Mouse (Mus musculus) hindbrain, embryonic 11.5 days (tissue): Measurements from ENCODE around the gene Rps6ka2. TPM values are rescaled to one million over a fixed set of nuclear protein-coding genes. Genes with fewer than 3 reads are reported as not detected.
"Not testable (repeated sequence)": the region's sequence is repeated elsewhere in the genome, so short reads cannot be mapped to it uniquely, and the experiment has no call there.

Experiments used
- ATAC-seq: fragments of 200-750 bp; cut with Nextera tagmentation; 2 replicates; pipeline ENCODE4 v1.8.0; 2017; ENCODE audit warnings: mild to moderate bottlenecking, moderate TSS enrichment, moderate library complexity; ENCODE audit not compliant: low FRiP score
- DNase-seq: peaks from one replicate; pipeline ENCODE4 v3.0.0-alpha.2; 2015; ENCODE audit warnings: low spot score
- H3K27ac ChIP-seq: fragments of 300-500 bp; sonication (generic); 2 replicates; pipeline ENCODE4 v1.5.1; 2014; ENCODE audit warnings: mild to moderate bottlenecking, low read depth, low read length
- H3K27me3 ChIP-seq: fragments of 300-500 bp; sonication (generic); 2 replicates; pipeline ENCODE4 v1.6.1; 2014; ENCODE audit warnings: mild to moderate bottlenecking, low read length, moderate library complexity, mixed read lengths; ENCODE audit not compliant: control insufficient read depth, insufficient read depth
- H3K36me3 ChIP-seq: fragments of 300-500 bp; sonication (generic); 2 replicates; pipeline ENCODE4 v1.6.1; 2014; ENCODE audit warnings: mild to moderate bottlenecking, low read length, moderate library complexity, mixed read lengths; ENCODE audit not compliant: control insufficient read depth, insufficient read depth
- H3K4me1 ChIP-seq: fragments of 300-500 bp; sonication (generic); replicated peaks from 2 replicates; pipeline ENCODE4 v1.6.1; 2014; ENCODE audit warnings: low read length, mixed read lengths; ENCODE audit not compliant: control insufficient read depth, insufficient read depth
- H3K4me2 ChIP-seq: fragments of 300-500 bp; sonication (generic); replicated peaks from 2 replicates; pipeline ENCODE4 v1.6.1; 2014; ENCODE audit warnings: mild to moderate bottlenecking, low read depth, low read length
- H3K4me3 ChIP-seq: fragments of 300-500 bp; sonication (generic); 2 replicates; pipeline ENCODE4 v1.5.1; 2014; ENCODE audit warnings: low read depth, low read length
- H3K9ac ChIP-seq: fragments of 300-500 bp; sonication (generic); 2 replicates; pipeline ENCODE4 v1.6.1; 2014; ENCODE audit warnings: low read depth, low read length
- H3K9me3 ChIP-seq: fragments of 300-500 bp; sonication (generic); 2 replicates; pipeline ENCODE4 v1.6.1; 2016; ENCODE audit warnings: low read length; ENCODE audit not compliant: control insufficient read depth
- WGBS: fragments of 180-500 bp; shearing (Covaris S2); extraction: QIAGEN DNeasy Blood & Tissue Kit; methylation state at CpG from one replicate; pipeline ENCODE4 v1.1.7; 2014; 5-methylcytosine and 5-hydroxymethylcytosine counted together
- polyA plus RNA-seq: library from polyadenylated mRNA; unstranded; fragments of >200 nt; fragmentation: Nextera tagmentation; extraction: Ambion mirVana; gene quantifications from 2 replicates; pipeline ENCODE4 v1.2.1, GENCODE M21; 2014

Rps6ka2 gene
- polyA plus RNA-seq, 1 experiment from 2014 or later: 22.5 TPM

- DNase-seq: no peak
- Histone ChIP-seq H3K36me3 (no peaks in the 10 kb centered on the region; the same call in 1 of the 2 replicates), H3K9ac (no peak overlapping the region), H3K4me1 (no peaks in the 10 kb centered on the region), H3K27ac (no peak overlapping the region), H3K4me3 (no peak overlapping the region), H3K4me2 (no peak overlapping the region), H3K27me3 (no peaks in the 10 kb centered on the region), H3K9me3 (no peaks in the 10 kb centered on the region)
- no peak for ATAC-seq
- 65% methylated on average over 9 of the region's 9 CpGs for WGBS
These were observed 12.3 kb downstream of the Rps6ka2 start for GRCm38 (mm10) chr17:7182187-7182586.

DNA sequence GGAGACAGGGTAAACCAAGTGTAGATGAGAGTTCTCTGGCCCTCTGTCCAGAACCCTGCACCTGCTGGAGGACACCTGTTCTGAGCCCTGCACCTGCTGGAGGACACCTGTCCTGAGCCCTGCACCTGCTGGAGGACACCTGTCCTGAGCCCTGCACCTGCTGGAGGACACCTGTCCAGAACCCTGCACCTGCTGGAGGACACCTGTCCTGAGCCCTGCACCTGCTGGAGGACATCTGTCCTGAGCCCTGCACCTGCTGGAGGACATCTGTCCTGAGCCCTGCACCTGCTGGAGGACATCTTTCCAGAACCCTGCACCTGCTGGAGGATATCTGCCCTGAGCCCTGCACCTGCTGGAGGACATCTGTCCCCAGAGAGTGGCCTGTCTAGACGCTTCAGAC is 17.1 kb downstream of the Rps6ka2 start:
- not testable (repeated sequence) for H3K27me3 ChIP-seq, H3K4me1 ChIP-seq, DNase-seq, H3K4me3 ChIP-seq, ATAC-seq, H3K4me2 ChIP-seq, H3K36me3 ChIP-seq, H3K9me3 ChIP-seq, H3K9ac ChIP-seq, H3K27ac ChIP-seq
- WGBS: 82% methylated on average over 1 of the region's 1 CpGs

DNA sequence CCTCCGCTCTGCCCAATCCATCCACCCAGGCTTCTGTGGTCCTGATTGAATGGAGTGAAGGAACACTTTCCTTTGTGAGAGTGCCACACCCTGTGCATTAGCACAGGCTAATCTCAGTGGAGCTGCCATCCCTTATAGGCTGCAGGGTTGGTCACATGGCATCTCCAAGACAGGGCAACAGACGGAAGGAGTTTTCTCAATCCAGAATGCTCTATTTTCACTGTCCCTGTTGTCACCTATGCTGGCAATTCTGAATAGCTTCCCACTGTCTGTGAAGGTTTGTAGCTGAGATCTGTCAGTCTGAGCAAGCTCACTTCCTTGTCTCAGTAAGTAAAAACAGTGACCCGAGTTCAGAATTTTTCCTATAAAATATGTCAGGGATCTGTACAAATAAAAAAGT is 19.5 kb downstream of the Rps6ka2 start:
- Histone ChIP-seq H3K4me3 (no peak overlapping the region), H3K36me3 (no peaks in the 10 kb centered on the region; the same call in 1 of the 2 replicates), H3K4me2 (no peak overlapping the region), H3K9ac (no peak overlapping the region), H3K27ac (no peak overlapping the region), H3K27me3 (no peaks in the 10 kb centered on the region), H3K9me3 (no peaks in the 10 kb centered on the region), H3K4me1 (no peaks in the 10 kb centered on the region)
- no peak for ATAC-seq
- DNase-seq: no peak
- WGBS: 92% methylated on average over 3 of the region's 3 CpGs

GRCm38 (mm10) chr17:7189975-7190374 is 20.1 kb downstream of the Rps6ka2 start:
- ATAC-seq: no peak
- H3K27ac ChIP-seq: no peak overlapping the region
- no peak overlapping the region for H3K4me3 ChIP-seq
- H3K9me3 ChIP-seq: no peaks in the 10 kb centered on the region
- no peaks in the 10 kb centered on the region for H3K27me3 ChIP-seq
- no peak for DNase-seq
- no peak overlapping the region for H3K4me2 ChIP-seq
- no peaks in the 10 kb centered on the region; the same call in 1 of the 2 replicates for H3K36me3 ChIP-seq
- no peak overlapping the region for H3K9ac ChIP-seq
- 89% methylated on average over 10 of the region's 10 CpGs for WGBS
- no peaks in the 10 kb centered on the region for H3K4me1 ChIP-seq

DNA sequence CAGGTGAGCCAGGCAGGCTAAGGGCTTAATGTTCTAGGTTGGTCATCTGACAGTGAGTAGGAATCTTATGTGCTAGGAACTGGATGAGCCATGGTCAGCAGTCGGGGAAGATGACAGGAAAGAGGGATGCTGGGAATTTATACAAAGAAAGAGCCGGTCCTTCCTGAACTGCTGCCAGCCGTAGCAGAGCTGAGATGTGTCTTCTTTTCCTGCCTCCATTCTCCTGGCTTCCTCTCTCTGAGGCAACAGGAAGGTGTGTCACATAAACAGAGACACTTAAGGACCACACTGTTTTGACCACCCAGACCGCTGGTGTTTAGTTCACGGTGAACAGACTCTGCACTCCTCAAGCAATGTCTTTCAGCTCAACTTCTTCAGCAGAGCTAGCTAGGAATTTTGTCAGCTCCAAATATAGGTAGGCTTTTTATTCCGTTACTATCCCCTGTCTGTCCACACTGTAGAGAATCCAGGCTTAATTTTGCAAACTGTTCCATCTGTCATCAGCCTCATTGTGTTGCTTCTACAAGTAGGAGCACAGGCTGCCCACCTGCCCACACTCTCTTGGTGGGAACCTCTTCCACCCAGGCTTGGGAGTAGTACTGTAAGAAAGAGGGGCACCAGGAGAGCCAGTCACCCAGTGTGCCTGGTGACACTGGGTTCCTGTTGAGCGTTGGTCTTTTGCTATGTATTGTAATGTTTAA is 24.4 kb downstream of the Rps6ka2 start:
- no peak for DNase-seq
- Histone ChIP-seq H3K4me3 (no peak overlapping the region), H3K27me3 (no peaks in the 10 kb centered on the region), H3K4me1 (no peaks in the 10 kb centered on the region), H3K9me3 (no peaks in the 10 kb centered on the region), H3K36me3 (no peaks in the 10 kb centered on the region), H3K27ac (no peak overlapping the region), H3K9ac (no peak overlapping the region), H3K4me2 (no peak overlapping the region)
- 87% methylated on average over 7 of the region's 7 CpGs for WGBS
- ATAC-seq: no peak

- H3K9ac ChIP-seq: no peak overlapping the region
- 74% methylated on average over 9 of the region's 9 CpGs for WGBS
- no peaks in the 10 kb centered on the region for H3K4me1 ChIP-seq
- no peak overlapping the region for H3K4me3 ChIP-seq
- H3K27ac ChIP-seq: no peak overlapping the region; the same call in 1 of the 2 replicates
- no peak overlapping the region for H3K4me2 ChIP-seq
- no peaks in the 10 kb centered on the region for H3K36me3 ChIP-seq
- H3K9me3 ChIP-seq: no peaks in the 10 kb centered on the region
- H3K27me3 ChIP-seq: no peaks in the 10 kb centered on the region
- DNase-seq (no peak), ATAC-seq (no peak)
These were observed 27.4 kb downstream of the Rps6ka2 start for GRCm38 (mm10) chr17:7197121-7197925.

DNA sequence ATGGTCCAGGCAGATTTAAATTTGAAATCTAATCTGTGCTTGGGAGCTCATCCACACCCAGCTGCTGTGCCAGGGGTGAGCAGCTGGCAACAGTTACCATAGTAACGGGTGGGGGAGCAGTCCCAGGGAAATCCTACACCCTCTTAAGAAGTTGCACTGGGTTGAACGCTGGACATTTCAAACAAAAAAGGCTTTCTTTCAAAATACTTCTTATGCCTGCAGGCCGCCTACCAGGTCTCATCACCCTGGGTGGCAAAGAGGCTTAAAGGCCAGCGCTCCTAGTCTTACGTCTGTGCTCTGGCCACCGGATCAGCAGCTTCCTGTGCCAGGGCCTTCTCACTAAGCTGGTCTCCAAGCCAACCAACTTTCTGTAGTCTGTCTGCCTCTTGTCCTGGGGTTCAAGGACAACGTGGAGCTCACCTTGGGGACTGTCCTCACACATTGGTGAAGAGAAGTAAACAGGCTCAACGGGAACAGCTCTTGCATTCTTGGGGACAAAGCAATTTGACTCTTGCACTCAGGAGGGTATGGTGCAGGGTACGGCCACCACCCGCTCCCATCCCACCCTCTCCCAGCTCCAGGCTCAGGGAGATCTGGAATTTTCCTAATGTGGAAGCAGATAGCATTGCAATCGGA is 35.0 kb downstream of the Rps6ka2 start:
- 44% methylated on average over 11 of the region's 11 CpGs for WGBS
- Histone ChIP-seq H3K36me3 (no peaks in the 10 kb centered on the region), H3K9ac (no peak overlapping the region), H3K27ac (no peak overlapping the region), H3K9me3 (no peaks in the 10 kb centered on the region), H3K27me3 (no peaks in the 10 kb centered on the region), H3K4me3 (no peak overlapping the region), H3K4me1 (no peaks in the 10 kb centered on the region), H3K4me2 (no peak overlapping the region; the same call in 1 of the 2 replicates)
- DNase-seq (peak; percentile 56), ATAC-seq (no peak)

DNA sequence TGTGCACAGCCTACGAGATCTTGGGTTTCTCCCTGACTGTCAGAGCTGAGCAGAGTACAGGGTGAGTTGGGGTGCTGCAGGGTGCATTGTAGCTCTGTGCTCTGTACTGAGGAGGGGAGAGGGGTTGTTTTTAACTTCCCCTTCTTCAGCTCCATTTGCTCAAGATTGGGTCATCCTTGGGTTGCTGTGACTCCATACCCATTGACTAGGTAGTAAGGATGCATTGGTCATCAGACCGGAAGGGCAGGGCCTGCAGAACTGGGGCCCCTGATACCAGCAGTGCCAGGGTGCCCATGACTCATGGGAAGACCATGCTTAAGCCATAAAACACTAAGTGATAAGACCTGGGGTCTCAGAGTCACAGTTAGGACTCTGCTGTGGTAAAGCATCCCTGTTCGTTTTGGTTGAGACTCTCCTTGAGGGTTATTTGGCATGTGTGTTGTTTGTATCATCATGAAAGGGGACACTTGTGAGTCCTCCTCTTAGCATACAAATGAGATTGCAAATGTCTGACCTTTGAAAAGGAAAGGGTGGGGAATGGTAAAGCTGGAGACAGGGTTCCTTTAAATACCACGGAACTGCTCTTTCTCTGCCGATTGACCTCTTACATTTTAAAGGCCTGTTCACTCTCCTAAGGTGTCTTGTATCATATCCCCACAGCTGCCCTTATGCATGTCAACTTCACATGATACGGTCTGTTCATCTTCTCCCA is 36.7 kb downstream of the Rps6ka2 start:
- Histone ChIP-seq H3K4me2 (no peak overlapping the region), H3K9ac (no peak overlapping the region), H3K27ac (no peak overlapping the region), H3K27me3 (no peaks in the 10 kb centered on the region), H3K9me3 (no peaks in the 10 kb centered on the region), H3K36me3 (no peaks in the 10 kb centered on the region), H3K4me3 (no peak overlapping the region), H3K4me1 (0 out of 2 replicates have a peak, but pooled peaks cover 2% of the 10 kb centered on the region)
- WGBS: 76% methylated on average over 6 of the region's 6 CpGs
- no peak for ATAC-seq
- no peak for DNase-seq
